In genomic region chr8:123352786-123353185, GRCm38 (mm10) we compare ENCODE assay signal across 9 mouse cellular contexts. TPM values are rescaled to one million over a fixed set of nuclear protein-coding genes. Genes with fewer than 3 reads are reported as not detected.
DNase-seq lines count a peak whose midpoint lies in the region; ATAC-seq and TF ChIP-seq lines count a peak whose summit lies in the region.
"Had no signal": no experiment of that assay in that cellular context is flagged by ENCODE, and none has a peak within 500 bp of the region (broad histone marks: within the 10 kb centered on the region; RNA-seq: fewer than 3 reads in every experiment).

No protein-coding gene starts in this region.

- peaks cover 20% of the 10 kb centered on the region for H3K27me3 ChIP-seq in heart, postnatal 0 days (ENCODE audit: control insufficient read depth, insufficient read depth, low read length)
- peaks cover 8% of the 10 kb centered on the region; the same call in 1 of the 2 replicates for H3K27me3 ChIP-seq in heart, embryonic 11.5 days (ENCODE audit: control insufficient read depth, insufficient read depth, low read length)
- H3K27me3 ChIP-seq in hindbrain, embryonic 14.5 days (ENCODE audit: control insufficient read depth, insufficient read depth, low read length) = no peaks in the 10 kb centered on the region
- H3K27me3 ChIP-seq in liver, embryonic 14.5 days (ENCODE audit: control insufficient read depth, insufficient read depth, low read length) = no peaks in the 10 kb centered on the region; the same call in none of the 2 replicates
- H3K27me3 ChIP-seq: neural tube, embryonic 12.5 days had no signal

- no peaks in the 10 kb centered on the region for H3K4me1 ChIP-seq in heart, postnatal 0 days (ENCODE audit: control insufficient read depth, insufficient read depth)
- peaks cover 20% of the 10 kb centered on the region for H3K4me1 ChIP-seq in heart, embryonic 11.5 days (ENCODE audit: control insufficient read depth, insufficient read depth, low read length)
- H3K4me1 ChIP-seq in hindbrain, embryonic 14.5 days (replicated peaks; ENCODE audit: control insufficient read depth, insufficient read depth, low read length) = 0 out of 2 replicates have a peak, but pooled peaks cover 8% of the 10 kb centered on the region
- H3K4me1 ChIP-seq in liver, embryonic 14.5 days (replicated peaks; ENCODE audit: control insufficient read depth in 2 of 2, insufficient read depth in 2 of 2, low read length in 1 of 2) = peaks cover 0 to 13% of the 10 kb centered on the region in 2 experiments; a peak in 2 of 4 replicates

- H3K9ac ChIP-seq in heart, postnatal 0 days (replicated peaks; ENCODE audit: low read depth, low read length) = no peak overlapping the region
- H3K9ac ChIP-seq in heart, embryonic 11.5 days (ENCODE audit: low read depth, low read length) = no peak overlapping the region
- H3K9ac ChIP-seq in hindbrain, embryonic 14.5 days = no peak overlapping the region
- H3K9ac ChIP-seq in liver, embryonic 14.5 days (replicated peaks) = no peak overlapping the region
- H3K9ac ChIP-seq: neural tube, embryonic 12.5 days had no signal

- DNase-seq in heart, postnatal 0 days (ENCODE audit: low spot score) = peak; percentile 43
- DNase-seq in 416B (ENCODE audit: low read depth) = peak; percentile 86
- DNase-seq in ZHBTc4 (ENCODE audit: low read depth, low spot score) = peak; percentile 64
- DNase-seq in hindbrain, embryonic 14.5 days (ENCODE audit: low spot score) = peak; percentile 65
- no peak for DNase-seq in liver, embryonic 14.5 days (ENCODE audit: low read depth in 3 of 3, low spot score in 3 of 3)
- DNase-seq in right cerebral cortex, postnatal 4 days = peak; percentile 69

- ATAC-seq in heart, postnatal 0 days (ENCODE audit: insufficient read depth, low read depth) = no peak
- no peak for ATAC-seq in heart, embryonic 11.5 days (replicated peaks; ENCODE audit: insufficient number of reproducible peaks, low FRiP score, low TSS enrichment)
- no peak for ATAC-seq in hindbrain, embryonic 14.5 days (ENCODE audit: low FRiP score)
- ATAC-seq in liver, embryonic 14.5 days (ENCODE audit: insufficient read depth) = no peak
- ATAC-seq in megakaryocyte, adult 5-6 weeks (ENCODE audit: poor library complexity, severe bottlenecking) = no peak

- H3K36me3 ChIP-seq in heart, postnatal 0 days (replicated peaks; ENCODE audit: control insufficient read depth, insufficient read depth, low read length) = no peaks in the 10 kb centered on the region
- H3K36me3 ChIP-seq in heart, embryonic 11.5 days (ENCODE audit: control insufficient read depth, insufficient read depth, low read length) = no peaks in the 10 kb centered on the region
- H3K36me3 ChIP-seq in hindbrain, embryonic 14.5 days (replicated peaks; ENCODE audit: control insufficient read depth, insufficient read depth) = peaks cover 51% of the 10 kb centered on the region
- no peaks in the 10 kb centered on the region for H3K36me3 ChIP-seq in liver, embryonic 14.5 days (replicated peaks; ENCODE audit: control insufficient read depth, insufficient read depth, low read depth)

- 46% methylated on average over 13 of the region's 13 CpGs for WGBS in heart, postnatal 0 days
- 50% methylated on average over 13 of the region's 13 CpGs for WGBS in heart, embryonic 11.5 days (ENCODE audit: insufficient replicate concordance)
- 48% methylated on average over 13 of the region's 13 CpGs for WGBS in hindbrain, embryonic 14.5 days
- 48% methylated on average over 13 of the region's 13 CpGs for WGBS in liver, embryonic 14.5 days (ENCODE audit: insufficient replicate concordance)

- TF ChIP-seq EP300 in heart, postnatal 0 days (IDR thresholded peaks at IDR 0.05; ENCODE audit: low read depth) = no peak
- no peak for TF ChIP-seq EP300 in liver, embryonic 14.5 days (IDR thresholded peaks at IDR 0.05; ENCODE audit: low read depth)

- no peak overlapping the region for H3K27ac ChIP-seq in heart, postnatal 0 days (ENCODE audit: low read depth)
- no peak overlapping the region for H3K27ac ChIP-seq in heart, embryonic 11.5 days (ENCODE audit: low read depth, low read length)
- H3K27ac ChIP-seq in hindbrain, embryonic 14.5 days = no peak overlapping the region
- no peak overlapping the region for H3K27ac ChIP-seq in liver, embryonic 14.5 days
- H3K27ac ChIP-seq: neural tube, embryonic 12.5 days had no signal

- TF ChIP-seq CTCF in heart, postnatal 0 days (IDR thresholded peaks at IDR 0.05; ENCODE audit: low read depth) = peak; percentile 55
- peak; percentile 75 for TF ChIP-seq CTCF in liver, embryonic 14.5 days (IDR thresholded peaks at IDR 0.05; ENCODE audit: low read depth)

- no peaks in the 10 kb centered on the region for H3K9me3 ChIP-seq in heart, postnatal 0 days (replicated peaks; ENCODE audit: control insufficient read depth, low read length)
- H3K9me3 ChIP-seq in heart, embryonic 11.5 days (replicated peaks; ENCODE audit: control insufficient read depth, low read length) = no peaks in the 10 kb centered on the region
- H3K9me3 ChIP-seq in hindbrain, embryonic 14.5 days (ENCODE audit: control insufficient read depth, low read length) = no peaks in the 10 kb centered on the region
- no peaks in the 10 kb centered on the region for H3K9me3 ChIP-seq in liver, embryonic 14.5 days (ENCODE audit: control insufficient read depth, low read length)
- H3K9me3 ChIP-seq: neural tube, embryonic 12.5 days had no signal

- no peak overlapping the region for H3K4me3 ChIP-seq in heart, postnatal 0 days (ENCODE audit: low read depth, low read length)
- no peak overlapping the region for H3K4me3 ChIP-seq in heart, embryonic 11.5 days (ENCODE audit: low read depth, low read length)
- H3K4me3 ChIP-seq in hindbrain, embryonic 14.5 days (replicated peaks; ENCODE audit: low read length) = no peak overlapping the region
- no peak overlapping the region for H3K4me3 ChIP-seq in liver, embryonic 14.5 days (ENCODE audit: insufficient read depth in 1 of 2, low read depth in 2 of 2, low read length in 2 of 2)
- H3K4me3 ChIP-seq: neural tube, embryonic 12.5 days had no signal

- H3K4me2 ChIP-seq in heart, postnatal 0 days (ENCODE audit: low read depth, low read length) = no peak overlapping the region
- no peak overlapping the region for H3K4me2 ChIP-seq in heart, embryonic 11.5 days
- no peak overlapping the region for H3K4me2 ChIP-seq in hindbrain, embryonic 14.5 days (replicated peaks)
- H3K4me2 ChIP-seq in liver, embryonic 14.5 days (ENCODE audit: low read depth) = no peak overlapping the region
- H3K4me2 ChIP-seq: neural tube, embryonic 12.5 days had no signal

RNA-seq across cellular contexts. Expression of gene Spire2, which starts 20.3 kb away (rescaled TPM):
- 0.15 and 1.2 TPM in 2 replicates for total RNA-seq in heart, postnatal 0 days (2014; rRNA removed; ENCODE audit: low replicate concordance)
- polyA plus RNA-seq in heart, postnatal 0 days (2015; fragmentation: Nextera tagmentation; extraction: Ambion mirVana) = 0.23 and 0.40 TPM in 2 replicates
- polyA plus RNA-seq in heart, embryonic 11.5 days (2014; fragmentation: Nextera tagmentation; extraction: Ambion mirVana) = 2.9 and 3.0 TPM in 2 replicates
- 32.4 and 33.1 TPM in 2 replicates for polyA plus RNA-seq in hindbrain, embryonic 14.5 days (2014; fragmentation: Nextera tagmentation; extraction: Ambion mirVana)
- polyA plus RNA-seq in liver, embryonic 14.5 days (2012; rRNA removed) = 3.0 TPM in 2 replicates
- polyA plus RNA-seq in liver, embryonic 14.5 days (2014; fragmentation: Nextera tagmentation; extraction: Ambion mirVana) = 2.2 and 2.9 TPM in 2 replicates
- total RNA-seq in megakaryocyte, adult 5-6 weeks (2015) = 0.07 TPM in 1 of 2 replicates, not detected in the other
- total RNA-seq in megakaryocyte, adult 5-6 weeks (2017) = not detected in 2 replicates

RNA-seq across cellular contexts. Expression of gene Tcf25, which starts 20.8 kb away (rescaled TPM):
- total RNA-seq in heart, postnatal 0 days (2014; rRNA removed; ENCODE audit: low replicate concordance) = 172 and 193 TPM in 2 replicates
- 123 and 127 TPM in 2 replicates for polyA plus RNA-seq in heart, postnatal 0 days (2015; fragmentation: Nextera tagmentation; extraction: Ambion mirVana)
- polyA plus RNA-seq in heart, embryonic 11.5 days (2014; fragmentation: Nextera tagmentation; extraction: Ambion mirVana) = 148 and 165 TPM in 2 replicates
- 371 and 380 TPM in 2 replicates for polyA plus RNA-seq in hindbrain, embryonic 14.5 days (2014; fragmentation: Nextera tagmentation; extraction: Ambion mirVana)
- 37.8 and 45.6 TPM in 2 replicates for polyA plus RNA-seq in liver, embryonic 14.5 days (2012; rRNA removed)
- polyA plus RNA-seq in liver, embryonic 14.5 days (2014; fragmentation: Nextera tagmentation; extraction: Ambion mirVana) = 44.0 and 53.1 TPM in 2 replicates
- total RNA-seq in megakaryocyte, adult 5-6 weeks (2015) = 68.3 and 86.8 TPM in 2 replicates
- 187 and 329 TPM in 2 replicates for total RNA-seq in megakaryocyte, adult 5-6 weeks (2017)

RNA-seq across cellular contexts. Expression of gene Fanca, which starts 34.4 kb away (rescaled TPM):
- 24.3 and 37.1 TPM in 2 replicates for total RNA-seq in heart, postnatal 0 days (2014; rRNA removed; ENCODE audit: low replicate concordance)
- 6.1 and 6.7 TPM in 2 replicates for polyA plus RNA-seq in heart, postnatal 0 days (2015; fragmentation: Nextera tagmentation; extraction: Ambion mirVana)
- 22.8 and 27.7 TPM in 2 replicates for polyA plus RNA-seq in heart, embryonic 11.5 days (2014; fragmentation: Nextera tagmentation; extraction: Ambion mirVana)
- polyA plus RNA-seq in hindbrain, embryonic 14.5 days (2014; fragmentation: Nextera tagmentation; extraction: Ambion mirVana) = 7.4 and 8.3 TPM in 2 replicates
- 22.8 and 24.6 TPM in 2 replicates for polyA plus RNA-seq in liver, embryonic 14.5 days (2012; rRNA removed)
- 17.3 and 19.4 TPM in 2 replicates for polyA plus RNA-seq in liver, embryonic 14.5 days (2014; fragmentation: Nextera tagmentation; extraction: Ambion mirVana)
- 29.5 and 36.3 TPM in 2 replicates for total RNA-seq in megakaryocyte, adult 5-6 weeks (2015)
- 37.9 and 50.2 TPM in 2 replicates for total RNA-seq in megakaryocyte, adult 5-6 weeks (2017)

RNA-seq across cellular contexts. Expression of gene Mc1r, which starts 54.1 kb away (rescaled TPM):
- total RNA-seq in heart, postnatal 0 days (2014; rRNA removed; ENCODE audit: low replicate concordance) = not detected in 2 replicates
- polyA plus RNA-seq in heart, postnatal 0 days (2015; fragmentation: Nextera tagmentation; extraction: Ambion mirVana) = not detected in 2 replicates
- polyA plus RNA-seq in heart, embryonic 11.5 days (2014; fragmentation: Nextera tagmentation; extraction: Ambion mirVana) = 0.06 TPM in 1 of 2 replicates, not detected in the other
- polyA plus RNA-seq in hindbrain, embryonic 14.5 days (2014; fragmentation: Nextera tagmentation; extraction: Ambion mirVana) = 0.10 and 0.21 TPM in 2 replicates
- polyA plus RNA-seq in liver, embryonic 14.5 days (2012; rRNA removed) = 0.03 TPM in 2 replicates
- not detected in 2 replicates for polyA plus RNA-seq in liver, embryonic 14.5 days (2014; fragmentation: Nextera tagmentation; extraction: Ambion mirVana)
- total RNA-seq in megakaryocyte, adult 5-6 weeks (2015) = not detected in 2 replicates
- total RNA-seq in megakaryocyte, adult 5-6 weeks (2017) = not detected in 2 replicates

RNA-seq across cellular contexts. Expression of gene Tubb3, which starts 58.4 kb away (rescaled TPM):
- 1.8 and 6.1 TPM in 2 replicates for total RNA-seq in heart, postnatal 0 days (2014; rRNA removed; ENCODE audit: low replicate concordance)
- polyA plus RNA-seq in heart, postnatal 0 days (2015; fragmentation: Nextera tagmentation; extraction: Ambion mirVana) = 0.40 and 1.3 TPM in 2 replicates
- 13.6 and 13.8 TPM in 2 replicates for polyA plus RNA-seq in heart, embryonic 11.5 days (2014; fragmentation: Nextera tagmentation; extraction: Ambion mirVana)
- 1,715 and 1,766 TPM in 2 replicates for polyA plus RNA-seq in hindbrain, embryonic 14.5 days (2014; fragmentation: Nextera tagmentation; extraction: Ambion mirVana)
- 0.70 and 3.8 TPM in 2 replicates for polyA plus RNA-seq in liver, embryonic 14.5 days (2012; rRNA removed)
- 0.29 and 0.42 TPM in 2 replicates for polyA plus RNA-seq in liver, embryonic 14.5 days (2014; fragmentation: Nextera tagmentation; extraction: Ambion mirVana)
- 0.89 and 1.0 TPM in 2 replicates for total RNA-seq in megakaryocyte, adult 5-6 weeks (2015)
- total RNA-seq in megakaryocyte, adult 5-6 weeks (2017) = 0.37 and 1.2 TPM in 2 replicates

Comparison
In these comparisons a context has a peak if more than half of its experiments do, and no peak if none do; other contexts are left out.
1. DNase-seq: peak in heart, postnatal 0 days (single experiment), 416B (single experiment), ZHBTc4 (single experiment), hindbrain, embryonic 14.5 days (single experiment) and right cerebral cortex, postnatal 4 days (single experiment); none in liver, embryonic 14.5 days (0 of 3).